Mouse (Mus musculus) layer of hippocampus, adult 11-12 months (tissue): Measurements from ENCODE around the gene Prss35.

Experiments
- DNase-seq: peaks from one replicate; pipeline ENCODE4 v3.0.0; 2022; ENCODE audit warnings: low spot score

Gene Prss35

DNA sequence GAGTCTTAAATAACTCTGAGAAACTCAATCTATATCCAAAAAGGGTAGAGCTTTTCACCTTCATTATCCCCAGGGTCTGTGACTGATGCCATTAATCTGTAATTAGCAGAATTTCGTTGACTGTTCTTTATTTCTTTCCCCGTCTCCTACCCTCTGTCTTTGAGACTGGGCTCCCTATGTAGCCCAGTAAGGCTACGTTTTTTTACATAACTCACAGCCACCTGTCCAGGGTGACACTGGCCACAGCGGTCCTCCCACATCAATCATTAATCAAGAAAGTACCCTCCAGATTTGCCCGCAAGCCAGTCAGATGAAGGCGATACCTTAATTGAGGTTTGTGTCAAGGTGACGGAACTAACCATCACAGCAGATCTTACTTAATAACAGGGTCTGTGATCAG, 55.6 kb downstream of the Prss35 start:
- no peak for DNase-seq

DNA sequence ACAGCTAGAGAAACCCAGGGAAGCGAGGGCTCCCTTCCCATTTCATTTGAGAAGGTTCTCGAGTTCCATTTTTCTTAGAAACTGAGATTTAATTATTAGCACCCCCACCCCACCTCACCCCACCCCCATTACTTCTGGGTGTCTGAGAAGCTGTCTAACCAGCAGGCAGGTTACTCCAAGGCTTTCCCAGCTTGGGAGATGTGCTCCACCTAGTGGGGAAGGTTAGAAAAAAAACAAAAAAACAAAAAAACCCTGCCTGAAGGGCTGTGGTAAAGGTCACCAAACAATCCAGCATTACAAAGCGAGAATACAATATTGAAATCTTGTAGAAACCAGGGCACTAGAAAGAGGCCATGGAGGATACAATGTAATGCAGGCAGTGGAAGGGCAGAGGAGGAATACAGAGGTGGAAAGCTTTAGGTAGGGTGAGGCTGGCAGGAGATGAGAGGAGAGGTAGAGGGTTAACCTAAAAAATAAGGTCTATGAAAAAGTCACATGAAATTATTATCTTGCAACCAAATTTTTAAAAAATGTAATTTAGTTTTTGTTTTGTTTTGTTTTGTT, 57.2 kb downstream of the Prss35 start:
- DNase-seq: no peak
